Mouse (Mus musculus) fat pad, adult 2 months (tissue): ENCODE results near the gene Nrm.

Source experiments
- DNase-seq: peaks from one replicate; pipeline ENCODE4 v3.0.0-alpha.2; 2011; ENCODE audit warnings: low read depth, low spot score; ENCODE audit errors: extremely low read depth

Gene Nrm

DNA sequence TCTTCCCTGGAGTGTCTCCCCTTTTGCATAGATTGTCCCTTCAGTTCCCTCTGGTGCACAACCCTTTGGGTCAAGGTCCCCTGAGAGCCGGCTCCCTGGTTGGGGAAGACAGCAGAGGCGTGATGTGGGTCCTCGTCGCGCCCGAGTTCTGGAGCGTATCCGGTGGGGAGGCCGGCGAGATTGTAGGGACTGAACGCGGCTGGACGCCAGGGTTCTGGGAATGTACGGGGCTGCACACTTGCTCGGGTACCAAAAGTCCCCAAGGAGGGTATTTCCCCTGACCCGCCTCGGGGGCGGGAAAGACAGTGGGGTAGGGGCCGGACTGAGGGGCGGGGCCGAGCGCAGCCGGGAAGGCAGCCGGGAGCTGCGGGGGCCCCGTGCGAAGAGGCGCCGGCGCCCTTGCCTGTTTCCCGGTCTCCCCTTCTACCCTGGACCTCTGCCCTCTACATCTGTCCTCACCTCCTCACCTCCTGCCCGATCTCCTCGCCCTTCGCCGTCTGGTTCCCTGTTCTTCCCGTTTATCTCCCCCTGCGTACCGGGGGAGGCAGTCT, 5.2 kb downstream of the Nrm start:
- DNase-seq, result no peak

DNA sequence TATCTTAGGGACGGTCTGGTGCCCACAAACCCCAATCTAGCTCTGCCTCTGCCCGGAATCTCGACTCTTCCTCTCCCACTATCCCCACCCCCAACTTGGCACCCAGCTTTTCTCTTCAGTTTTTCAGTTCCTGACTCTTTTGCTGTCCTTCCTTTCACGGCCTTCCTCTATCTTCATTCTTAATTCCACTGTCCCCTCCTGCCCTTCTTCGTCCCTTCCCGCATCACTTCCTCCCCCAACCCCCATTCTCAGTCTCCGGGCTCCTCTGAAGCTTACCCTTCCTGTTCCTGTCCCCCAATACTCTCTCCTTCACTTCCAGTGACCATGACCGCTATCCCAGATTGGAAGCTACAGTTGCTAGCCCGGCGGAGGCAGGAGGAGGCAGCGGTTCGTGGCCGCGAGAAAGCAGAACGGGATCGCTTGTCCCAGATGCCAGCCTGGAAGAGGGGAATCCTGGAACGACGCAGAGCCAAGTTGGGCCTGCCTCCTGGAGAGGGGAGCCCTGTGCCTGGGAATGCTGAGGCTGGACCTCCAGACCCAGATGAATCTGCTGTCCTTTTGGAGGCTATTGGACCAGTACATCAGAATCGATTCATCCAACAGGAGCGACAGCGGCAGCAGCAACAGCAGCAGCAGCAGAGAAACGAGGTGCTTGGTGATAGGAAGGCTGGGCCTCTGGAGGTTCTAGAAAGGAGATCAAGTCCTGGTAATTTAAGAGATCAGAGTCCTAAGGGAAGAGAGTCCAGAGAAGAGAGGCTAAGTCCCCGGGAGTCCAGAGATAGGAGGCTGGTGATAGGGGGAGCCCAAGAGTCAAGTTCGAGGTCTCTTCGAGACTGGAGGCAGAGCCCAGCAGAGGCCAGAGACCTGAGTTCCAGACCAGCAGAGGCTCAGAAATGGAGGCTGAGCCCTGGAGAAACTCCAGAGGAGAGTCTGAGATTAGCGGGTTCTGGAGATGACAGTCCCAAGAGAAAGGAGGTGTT, 6.1 kb downstream of the Nrm start:
- no peak for DNase-seq

GRCm38 (mm10) chr17:35868165-35868820, 7.2 kb downstream of the Nrm start:
- DNase-seq, result no peak

DNA sequence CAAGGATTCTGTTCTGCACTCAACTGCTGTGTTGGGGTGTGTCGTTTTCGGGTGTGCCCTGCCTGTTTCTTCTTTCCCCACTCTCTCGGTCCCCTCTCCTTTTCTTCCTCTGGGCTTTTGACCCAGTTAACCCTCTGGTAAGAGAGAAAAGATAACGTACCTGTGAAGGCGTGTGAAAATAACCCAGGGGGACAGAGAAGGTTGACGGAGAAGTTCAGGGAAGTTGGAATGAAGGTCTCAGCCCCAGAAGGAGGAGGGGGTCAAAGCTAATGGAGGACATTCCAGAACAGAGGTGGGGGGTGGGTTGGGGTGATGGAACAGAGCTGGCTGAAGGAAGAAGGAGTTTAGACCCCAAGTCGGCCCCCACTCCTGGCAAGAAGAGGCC, 7.8 kb downstream of the Nrm start:
- DNase-seq, result no peak

- no peak for DNase-seq
Measured at GRCm38 (mm10) chr17:35869346-35870067, 8.4 kb downstream of the Nrm start.

DNA sequence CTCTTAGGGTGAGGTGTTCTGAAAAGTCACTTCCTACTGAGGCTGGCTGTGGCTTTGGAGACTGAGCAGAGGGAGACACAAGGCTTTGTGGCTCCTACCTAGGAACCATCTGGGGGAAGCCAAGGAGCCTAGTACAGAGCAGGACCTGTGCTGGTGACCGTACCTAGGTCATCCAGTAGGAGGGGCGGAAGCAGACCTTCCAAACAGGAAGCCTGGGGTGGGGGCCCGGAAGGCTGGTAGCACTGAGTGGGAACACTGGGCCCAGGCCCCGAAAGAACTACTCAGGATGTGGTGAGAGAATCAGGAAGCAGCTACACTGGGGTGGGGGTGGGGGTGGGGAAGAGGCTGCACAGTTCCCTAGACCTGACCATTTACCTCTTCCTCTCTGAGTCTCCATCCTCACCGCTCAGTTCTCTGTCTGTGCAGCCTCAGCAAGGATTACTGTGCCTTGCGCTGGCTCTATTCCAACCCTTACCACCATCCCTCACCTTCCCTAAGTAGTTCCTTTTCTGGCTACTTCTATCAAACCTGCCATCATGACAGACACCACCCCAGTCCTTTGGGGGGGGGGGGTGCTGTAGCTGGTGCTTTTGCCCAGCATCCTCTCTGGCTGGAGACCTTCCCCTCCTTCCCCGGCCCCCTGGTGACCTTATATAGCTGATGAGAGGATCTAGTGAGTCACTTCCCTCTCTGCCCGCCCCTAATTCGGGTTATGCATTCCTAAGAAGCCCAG, 9.2 kb downstream of the Nrm start:
- no peak for DNase-seq

GRCm38 (mm10) chr17:35870884-35871696, 10.0 kb downstream of the Nrm start:
- DNase-seq, result no peak

- no peak for DNase-seq
Measured at GRCm38 (mm10) chr17:35873774-35874519, 12.8 kb downstream of the Nrm start.

- no peak for DNase-seq
Measured at GRCm38 (mm10) chr17:35874721-35875120, 13.6 kb downstream of the Nrm start.

DNA sequence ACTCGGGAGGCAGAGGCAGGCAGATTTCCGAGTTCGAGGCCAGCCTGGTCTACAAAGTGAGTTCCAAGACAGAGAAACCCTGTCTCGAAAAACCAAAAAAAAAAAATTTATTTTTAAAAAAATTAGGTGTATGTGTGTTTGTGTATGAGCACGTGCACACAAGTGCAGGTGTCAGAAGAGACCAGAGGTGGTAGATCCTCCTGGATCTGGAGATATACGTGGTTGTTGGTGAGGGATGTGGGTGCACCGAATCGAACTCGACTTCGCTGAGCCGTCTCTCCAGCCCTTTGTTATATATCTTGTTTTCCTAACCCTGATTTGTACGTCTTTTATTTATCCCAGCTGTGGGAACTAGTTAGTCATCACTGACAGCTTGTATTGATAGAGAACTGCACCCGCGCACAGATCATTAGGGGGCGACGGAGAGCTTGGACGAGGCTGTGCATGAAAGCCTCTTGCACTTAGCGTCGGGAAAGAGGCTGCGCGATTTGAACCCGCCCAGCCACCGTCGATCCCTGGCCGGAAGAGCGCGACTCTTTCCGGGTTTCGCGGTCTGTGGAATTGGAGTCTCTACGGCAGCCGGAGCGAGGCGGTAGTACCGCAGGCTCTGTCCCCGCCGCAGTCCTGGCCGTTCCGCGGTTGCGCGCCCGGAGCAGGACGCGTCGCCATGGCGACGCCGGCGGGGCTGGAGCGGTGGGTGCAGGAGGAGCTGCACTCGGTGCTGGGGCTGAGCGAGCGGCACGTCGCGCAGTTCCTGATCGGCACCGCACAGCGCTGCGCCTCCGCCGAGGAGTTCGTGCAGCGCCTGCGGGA, 18.3 kb downstream of the Nrm start, which contains the start of gene Dhx16:
Dhx16 (plus strand) TSS at position 575 of the 813 bp plus-strand sequence.
- peak; percentile 57 for DNase-seq

DNA sequence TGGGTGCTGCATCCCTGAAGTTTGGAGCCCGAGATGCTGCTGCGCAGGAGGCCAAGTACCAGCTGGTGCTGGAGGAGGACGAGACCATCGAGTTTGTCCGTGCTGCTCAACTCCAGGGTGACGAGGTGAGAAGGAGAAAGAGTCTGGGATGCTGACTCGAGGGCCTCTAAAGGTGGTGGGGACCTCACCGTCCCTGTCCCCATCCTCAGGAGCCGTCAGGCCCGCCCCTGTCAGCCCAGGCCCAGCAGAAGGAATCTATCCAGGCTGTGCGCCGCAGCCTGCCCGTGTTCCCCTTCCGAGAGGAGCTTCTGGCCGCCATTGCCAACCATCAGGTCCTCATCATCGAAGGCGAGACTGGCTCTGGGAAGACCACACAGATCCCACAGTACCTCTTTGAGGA, 21.8 kb downstream of the Nrm start:
- no peak for DNase-seq

GRCm38 (mm10) chr17:35883777-35884176, 22.7 kb downstream of the Nrm start:
- DNase-seq, result no peak

GRCm38 (mm10) chr17:35887725-35888124, 26.6 kb downstream of the Nrm start:
- no peak for DNase-seq

DNA sequence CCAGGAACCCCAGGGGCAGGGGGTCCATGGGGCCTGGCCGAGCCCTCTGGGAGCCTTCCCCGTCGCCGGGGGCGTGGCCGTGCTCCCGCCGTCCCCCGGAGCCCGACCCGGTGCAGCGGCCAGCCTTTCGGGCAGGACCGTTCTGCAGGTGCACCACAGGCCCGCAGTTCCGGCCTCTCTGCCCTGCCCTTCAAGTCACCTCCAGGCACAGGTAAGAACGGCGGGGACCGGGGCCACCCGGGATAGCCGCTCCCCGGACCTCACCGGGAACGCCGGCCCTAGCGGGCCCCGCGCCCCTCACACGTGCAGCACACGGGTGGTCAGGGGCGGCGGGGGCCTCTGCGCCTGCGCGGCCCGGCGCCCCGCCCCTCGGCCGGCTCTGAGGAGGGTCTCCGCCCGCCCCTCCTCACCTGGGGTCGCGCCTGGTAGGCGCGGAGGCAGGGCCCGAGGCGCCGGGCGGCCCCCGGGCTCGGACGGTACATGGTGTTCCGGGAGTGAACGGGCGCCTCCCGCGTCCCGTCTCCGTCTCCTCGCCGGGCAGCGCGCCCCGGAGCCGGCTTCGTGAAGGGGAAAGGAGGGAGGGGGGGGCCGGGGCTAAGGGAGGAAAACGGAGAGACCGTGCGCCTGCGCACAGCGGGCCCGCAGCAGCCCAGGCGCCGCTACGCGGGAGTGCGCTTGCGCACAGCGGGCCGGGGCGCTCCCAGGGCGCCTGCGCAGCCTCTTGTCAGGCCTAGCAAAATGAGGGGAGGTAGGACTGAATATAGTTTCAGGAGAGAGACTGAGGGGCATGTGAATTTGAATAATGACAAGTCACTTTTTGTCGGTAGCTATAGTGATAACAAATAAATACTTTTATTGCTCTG, 35.9 kb downstream of the Nrm start, which contains the start of gene 2310061I04Rik:
2310061I04Rik (minus strand) TSS at position 651 of the 863 bp plus-strand sequence.
- DNase-seq, result no peak

DNA sequence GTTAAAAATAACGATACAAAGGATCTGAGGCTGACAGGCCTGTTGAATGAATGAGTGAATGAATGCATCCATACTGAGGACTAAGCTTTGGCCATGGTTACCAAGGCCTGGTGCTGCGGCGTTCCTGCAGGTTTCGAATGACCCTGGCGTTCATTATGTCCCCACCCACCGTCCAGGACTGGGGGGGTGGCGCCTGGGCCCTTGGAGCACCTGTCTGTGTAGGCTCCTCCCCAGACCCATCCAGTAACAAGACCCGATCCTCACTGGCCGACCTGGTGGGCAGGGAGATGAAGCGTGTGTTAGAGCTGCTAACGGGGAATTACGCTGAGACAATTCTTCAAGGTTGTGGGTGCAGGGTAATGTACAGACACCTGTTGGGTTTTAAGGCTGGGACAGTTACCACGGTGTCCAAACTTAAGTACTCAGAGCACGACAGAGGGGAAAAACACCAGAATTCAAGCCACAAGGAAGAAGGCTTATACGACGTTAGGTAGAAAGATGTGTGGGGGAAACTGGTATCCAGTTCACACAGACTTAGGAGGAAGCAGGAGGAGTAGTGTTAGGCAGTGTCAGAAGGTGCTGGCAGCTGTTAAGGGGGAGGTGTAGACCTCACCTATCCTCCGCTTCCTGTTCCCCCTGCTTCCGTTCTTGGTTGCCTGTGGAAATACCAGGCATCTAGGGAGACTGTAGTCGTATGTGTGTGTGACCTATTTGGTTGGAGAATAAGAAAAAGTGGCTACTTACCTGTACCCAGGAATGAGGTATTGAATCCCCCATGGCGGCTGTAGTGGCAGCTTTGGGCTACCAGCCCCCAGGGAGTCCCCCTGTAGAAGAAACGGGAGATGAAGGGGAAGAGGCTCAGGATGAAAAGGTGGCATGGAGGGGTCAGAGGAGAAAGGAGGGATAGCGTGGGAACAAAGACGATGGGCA, 36.8 kb downstream of the Nrm start:
- DNase-seq, result no peak

DNA sequence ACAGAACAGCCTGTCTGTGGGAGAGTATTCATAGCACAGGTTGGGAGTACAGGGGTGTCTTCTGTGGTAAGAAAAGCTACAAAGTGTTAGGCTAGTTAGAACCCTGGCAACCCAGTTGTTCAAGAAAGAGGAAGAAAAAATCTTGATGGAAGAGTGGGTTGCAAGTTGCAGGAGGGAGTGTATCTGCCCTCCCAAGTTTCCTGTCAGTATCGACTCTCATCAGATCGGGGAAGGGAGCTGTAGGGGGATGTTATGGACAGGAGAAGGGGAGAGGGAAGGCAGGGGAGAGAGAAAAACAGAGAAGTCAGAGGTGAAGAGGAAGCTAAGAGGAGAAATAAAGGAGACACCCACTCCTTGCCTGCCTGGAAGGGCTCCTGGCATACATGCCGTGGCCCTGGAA, 39.5 kb downstream of the Nrm start:
- no peak for DNase-seq
